Mouse (Mus musculus): ENCODE data around the gene Olfr671.
"Not testable (repeated sequence)": the region's sequence is repeated elsewhere in the genome, so short reads cannot be mapped to it uniquely, and the experiment has no call there.

Gene Olfr671

GRCm38 (mm10) chr7:104979026-104979425 is at the start of gene Olfr671:
TSS of gene Olfr671 (minus strand) at chr7:104979126.
- no peak for DNase-seq (ENCODE audit: inconsistent ontology term)

- DNase-seq (ENCODE audit: inconsistent ontology term): no peak
Measured at GRCm38 (mm10) chr7:105028360-105028759, 49.4 kb upstream of the Olfr671 start, which contains the start of gene Olfr675. TSS of gene Olfr675 (minus strand) at chr7:105028460.

GRCm38 (mm10) chr7:105022530-105022929 is 43.6 kb upstream of the Olfr671 start:
- DNase-seq (ENCODE audit: inconsistent ontology term): no peak

- DNase-seq (ENCODE audit: inconsistent ontology term): no peak
Measured at GRCm38 (mm10) chr7:105001929-105002328, 23.0 kb upstream of the Olfr671 start, which contains the start of gene Olfr672. TSS of gene Olfr672 (minus strand) at chr7:105002029.

- DNase-seq (ENCODE audit: inconsistent ontology term): not testable (repeated sequence)
Measured at GRCm38 (mm10) chr7:104972507-104972906, 6.4 kb downstream of the Olfr671 start.

- no peak for DNase-seq (ENCODE audit: inconsistent ontology term)
Measured at GRCm38 (mm10) chr7:104962520-104962919, 16.4 kb downstream of the Olfr671 start, which contains the start of gene Olfr670. TSS of gene Olfr670 (minus strand) at chr7:104962620.

- not testable (repeated sequence) for DNase-seq (ENCODE audit: inconsistent ontology term)
Measured at GRCm38 (mm10) chr7:104950234-104950633, 28.7 kb downstream of the Olfr671 start.

GRCm38 (mm10) chr7:104933940-104934339 is 45.0 kb downstream of the Olfr671 start, which contains the start of gene Olfr669:
TSS of gene Olfr669 (plus strand) at chr7:104934240.
- DNase-seq (ENCODE audit: inconsistent ontology term): no peak

- no peak for DNase-seq (ENCODE audit: inconsistent ontology term)
Measured at GRCm38 (mm10) chr7:104927957-104928356, 51.0 kb downstream of the Olfr671 start, which contains the start of gene Olfr668. TSS of gene Olfr668 (minus strand) at chr7:104928057.

All from Muller cell, postnatal 12 days (primary cell).